Mouse (Mus musculus) liver, embryonic 14.5 days (tissue): Measurements from ENCODE around the gene Adamts6.

ENCODE experiments used
- CTCF ChIP-seq: IDR thresholded peaks from 2 replicates; pipeline ENCODE4 v1.5.1; 2016; ENCODE audit warnings: antibody characterized with exemption, low read depth, control low read depth
- EP300 ChIP-seq: IDR thresholded peaks from 2 replicates; pipeline ENCODE4 v1.6.1; 2016; ENCODE audit warnings: antibody characterized with exemption, low read depth

GRCm38 (mm10) chr13:104446974-104447373 is 159.3 kb downstream of the Adamts6 start:
- TF ChIP-seq CTCF (no peak), EP300 (no peak)
